Mouse (Mus musculus): ENCODE results near the gene Nacad. TPM values are rescaled to one million over a fixed set of nuclear protein-coding genes. Genes with fewer than 3 reads are reported as not detected.

The Nacad gene
- polyA plus RNA-seq, 1 experiment from 2014 or later = 2.5 TPM

- no peak for TF ChIP-seq CTCF (IDR thresholded peaks at IDR 0.05; ENCODE audit: low read depth)
- WGBS = 80% methylated on average over 4 of the region's 4 CpGs
- ATAC-seq (ENCODE audit: insufficient read depth) (no peak), DNase-seq (no peak)
- Histone ChIP-seq H3K27ac (ENCODE audit: low read depth) (no peak overlapping the region), H3K4me2 (no peak overlapping the region), H3K9me3 (ENCODE audit: low read depth, low read length) (no peaks in the 10 kb centered on the region), H3K4me3 (ENCODE audit: low read depth, low read length) (no peak overlapping the region), H3K4me1 (ENCODE audit: insufficient read depth) (no peaks in the 10 kb centered on the region; the same call in 1 of the 2 replicates), H3K36me3 (ENCODE audit: insufficient read depth) (peaks cover 9% of the 10 kb centered on the region; the same call in 1 of the 2 replicates), H3K27me3 (ENCODE audit: insufficient read depth, low read length) (no peaks in the 10 kb centered on the region), H3K9ac (no peak overlapping the region)
Measured at GRCm38 (mm10) chr11:6563201-6563600, 42.7 kb downstream of the Nacad start.

DNA sequence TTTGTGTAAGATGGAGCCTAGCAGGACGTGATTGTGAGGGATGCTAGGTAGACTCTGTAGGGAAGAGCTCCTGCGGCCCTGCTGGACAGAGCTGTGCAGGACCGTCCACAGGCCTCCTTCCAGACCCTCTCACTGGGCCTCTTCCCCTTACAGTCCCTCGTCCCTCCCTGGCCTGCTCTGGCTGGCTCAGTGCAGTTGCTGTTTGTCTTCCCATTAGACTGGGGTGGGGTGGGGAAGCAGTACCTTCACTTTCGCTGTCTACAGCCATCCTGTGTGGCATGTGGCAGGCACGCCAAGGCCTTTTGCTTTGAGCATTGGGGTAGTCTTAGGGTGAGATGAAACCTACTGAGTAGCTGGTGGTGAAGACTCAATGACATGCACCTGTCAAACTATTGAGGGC lies 43.5 kb downstream of the Nacad start:
- ATAC-seq (ENCODE audit: insufficient read depth) (peak; percentile 31; the same call in 1 of the 2 replicates), DNase-seq (no peak)
- Histone ChIP-seq H3K4me3 (ENCODE audit: low read depth, low read length) (no peak overlapping the region), H3K27ac (ENCODE audit: low read depth) (no peak overlapping the region), H3K27me3 (ENCODE audit: insufficient read depth, low read length) (no peaks in the 10 kb centered on the region), H3K36me3 (ENCODE audit: insufficient read depth) (peaks cover 9% of the 10 kb centered on the region; the same call in 1 of the 2 replicates), H3K9me3 (ENCODE audit: low read depth, low read length) (no peaks in the 10 kb centered on the region), H3K4me1 (ENCODE audit: insufficient read depth) (no peaks in the 10 kb centered on the region), H3K4me2 (no peak overlapping the region), H3K9ac (no peak overlapping the region)
- WGBS = 69% methylated on average over 6 of the region's 6 CpGs
- no peak for TF ChIP-seq CTCF (IDR thresholded peaks at IDR 0.05; ENCODE audit: low read depth)

DNA sequence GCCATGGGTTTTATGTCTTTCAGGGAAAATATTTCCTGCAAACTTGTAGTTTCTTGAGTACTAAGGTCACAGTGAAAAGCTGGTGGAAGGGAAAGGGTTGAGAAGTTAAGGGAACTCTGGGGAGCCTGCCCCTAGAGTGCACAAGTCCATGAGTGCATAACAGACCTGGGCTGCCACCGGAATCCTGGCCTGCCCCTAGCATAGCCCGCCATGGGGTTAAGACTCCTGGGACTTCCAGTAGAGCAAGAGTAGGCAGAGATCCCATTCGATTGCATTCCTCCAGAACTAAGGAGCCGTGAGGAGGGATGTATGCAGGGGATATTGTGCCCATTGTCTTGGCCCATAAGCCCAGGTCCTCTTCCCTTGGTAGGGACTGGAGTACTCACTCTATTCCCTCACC lies 44.4 kb downstream of the Nacad start:
- Histone ChIP-seq H3K9me3 (ENCODE audit: low read depth, low read length) (no peaks in the 10 kb centered on the region), H3K4me2 (no peak overlapping the region), H3K4me1 (ENCODE audit: insufficient read depth) (no peaks in the 10 kb centered on the region), H3K4me3 (ENCODE audit: low read depth, low read length) (no peak overlapping the region), H3K27ac (ENCODE audit: low read depth) (no peak overlapping the region), H3K36me3 (ENCODE audit: insufficient read depth) (peaks cover 9% of the 10 kb centered on the region; the same call in 1 of the 2 replicates), H3K9ac (no peak overlapping the region), H3K27me3 (ENCODE audit: insufficient read depth, low read length) (no peaks in the 10 kb centered on the region)
- WGBS = 83% methylated on average over 4 of the region's 4 CpGs
- TF ChIP-seq CTCF (IDR thresholded peaks at IDR 0.05; ENCODE audit: low read depth) = no peak
- ATAC-seq (ENCODE audit: insufficient read depth) (no peak), DNase-seq (no peak)

GRCm38 (mm10) chr11:6560655-6561360 lies 45.0 kb downstream of the Nacad start:
- no peak for ATAC-seq (ENCODE audit: insufficient read depth)
- TF ChIP-seq CTCF (IDR thresholded peaks at IDR 0.05; ENCODE audit: low read depth) = no peak

DNA sequence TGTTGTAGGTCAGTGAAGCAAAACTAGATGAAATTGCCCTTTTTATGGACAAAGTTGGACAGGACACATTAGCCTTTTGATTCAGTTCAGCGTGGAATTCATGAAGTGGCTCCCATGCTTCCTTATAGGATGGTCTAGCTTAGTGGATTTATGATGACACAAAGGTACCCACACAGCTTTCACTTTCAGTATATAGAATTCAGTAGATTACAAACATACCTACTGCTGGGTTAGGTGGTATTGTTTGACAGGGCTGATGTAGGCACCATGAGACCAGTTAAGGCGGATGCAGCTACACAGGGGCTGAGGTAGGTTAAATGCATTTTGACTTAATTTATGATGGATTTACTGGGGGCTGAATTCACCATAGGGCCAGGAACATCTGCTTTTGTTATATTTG lies 45.9 kb downstream of the Nacad start:
- no peak overlapping the region for H3K27ac ChIP-seq (ENCODE audit: low read depth)
- no peaks in the 10 kb centered on the region for H3K4me1 ChIP-seq (ENCODE audit: insufficient read depth)
- H3K4me2 ChIP-seq = no peak overlapping the region
- DNase-seq (no peak), ATAC-seq (ENCODE audit: insufficient read depth) (no peak)
- no peak overlapping the region for H3K9ac ChIP-seq
- H3K9me3 ChIP-seq (ENCODE audit: low read depth, low read length) = no peaks in the 10 kb centered on the region
- H3K4me3 ChIP-seq (ENCODE audit: low read depth, low read length) = no peak overlapping the region
- 91% methylated on average over 2 of the region's 2 CpGs for WGBS
- peaks cover 15% of the 10 kb centered on the region; the same call in 1 of the 2 replicates for H3K36me3 ChIP-seq (ENCODE audit: insufficient read depth)
- no peaks in the 10 kb centered on the region for H3K27me3 ChIP-seq (ENCODE audit: insufficient read depth, low read length)
- no peak for TF ChIP-seq CTCF (IDR thresholded peaks at IDR 0.05; ENCODE audit: low read depth)

More at GRCm38 (mm10) chr11:6560655-6561360, 45.0 kb downstream of the Nacad start:
- Histone ChIP-seq H3K27me3 (ENCODE audit: insufficient read depth, low read length) (no peaks in the 10 kb centered on the region), H3K27ac (ENCODE audit: low read depth) (no peak overlapping the region), H3K4me1 (ENCODE audit: insufficient read depth) (no peaks in the 10 kb centered on the region), H3K9ac (no peak overlapping the region), H3K9me3 (ENCODE audit: low read depth, low read length) (no peaks in the 10 kb centered on the region), H3K4me2 (no peak overlapping the region), H3K4me3 (ENCODE audit: low read depth, low read length) (no peak overlapping the region), H3K36me3 (ENCODE audit: insufficient read depth) (peaks cover 12% of the 10 kb centered on the region; the same call in 1 of the 2 replicates)
- 84% methylated on average over 13 of the region's 13 CpGs for WGBS
- DNase-seq = no peak

DNA sequence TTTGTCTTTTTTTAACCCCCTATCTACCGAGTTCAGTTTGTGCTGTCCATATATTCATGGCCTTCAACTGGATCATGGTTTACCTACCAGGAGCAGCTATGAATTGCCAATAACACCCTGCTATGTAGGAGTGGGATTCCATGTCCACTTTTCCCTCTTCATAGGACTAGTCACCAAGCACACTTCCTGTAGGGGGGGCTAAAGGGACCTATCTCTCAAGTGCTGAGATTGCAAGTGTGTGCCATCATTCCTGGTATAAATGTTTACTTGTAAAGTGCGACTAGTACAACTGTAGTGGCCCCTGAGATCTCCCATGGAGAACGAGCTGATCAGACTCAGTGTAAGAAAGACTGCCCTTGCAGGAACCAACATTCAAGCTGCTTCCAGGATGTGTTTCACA lies 47.6 kb downstream of the Nacad start:
- ATAC-seq (ENCODE audit: insufficient read depth) (no peak), DNase-seq (no peak)
- no peak for TF ChIP-seq CTCF (IDR thresholded peaks at IDR 0.05; ENCODE audit: low read depth)
- 66% methylated on average over 3 of the region's 3 CpGs for WGBS
- H3K9ac ChIP-seq = no peak overlapping the region
- no peaks in the 10 kb centered on the region for H3K4me1 ChIP-seq (ENCODE audit: insufficient read depth)
- H3K27ac ChIP-seq (ENCODE audit: low read depth) = no peak overlapping the region
- H3K4me2 ChIP-seq = no peak overlapping the region
- H3K27me3 ChIP-seq (ENCODE audit: insufficient read depth, low read length) = no peaks in the 10 kb centered on the region
- H3K36me3 ChIP-seq (ENCODE audit: insufficient read depth) = peaks cover 17% of the 10 kb centered on the region; the same call in 1 of the 2 replicates
- H3K9me3 ChIP-seq (ENCODE audit: low read depth, low read length) = no peaks in the 10 kb centered on the region
- H3K4me3 ChIP-seq (ENCODE audit: low read depth, low read length) = no peak overlapping the region

DNA sequence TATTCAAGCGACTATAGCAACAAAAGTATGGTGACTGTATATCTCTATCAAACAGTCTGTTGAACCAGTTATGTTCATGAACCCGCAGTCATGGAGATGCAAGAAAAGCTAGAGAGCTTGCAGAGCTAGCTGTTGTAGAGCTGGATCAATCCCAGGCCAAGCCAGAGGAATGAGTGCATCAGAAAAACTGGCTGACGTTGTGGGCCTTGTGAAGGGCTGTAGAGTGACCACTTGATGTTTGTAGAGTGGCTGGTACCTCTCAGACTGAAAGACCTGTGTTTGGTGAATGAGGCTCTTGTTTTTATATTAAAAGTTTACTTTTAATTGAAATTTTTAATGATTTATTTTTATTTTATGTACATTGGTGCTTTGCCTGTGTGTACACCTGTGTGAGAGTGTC lies 55.7 kb downstream of the Nacad start:
- no peak for ATAC-seq (ENCODE audit: insufficient read depth)
- DNase-seq = no peak
- 79% methylated on average over 3 of the region's 3 CpGs for WGBS
- H3K27ac ChIP-seq (ENCODE audit: low read depth) = no peak overlapping the region
- H3K4me2 ChIP-seq = no peak overlapping the region
- H3K36me3 ChIP-seq (ENCODE audit: insufficient read depth) = peaks cover 19% of the 10 kb centered on the region; the same call in 1 of the 2 replicates
- no peak overlapping the region for H3K9ac ChIP-seq
- H3K9me3 ChIP-seq (ENCODE audit: low read depth, low read length) = no peaks in the 10 kb centered on the region
- no peak overlapping the region for H3K4me3 ChIP-seq (ENCODE audit: low read depth, low read length)
- H3K27me3 ChIP-seq (ENCODE audit: insufficient read depth, low read length) = no peaks in the 10 kb centered on the region
- H3K4me1 ChIP-seq (ENCODE audit: insufficient read depth) = peaks cover 5% of the 10 kb centered on the region
- TF ChIP-seq CTCF (IDR thresholded peaks at IDR 0.05; ENCODE audit: low read depth) = no peak

All from lung, embryonic 14.5 days (tissue).